8 mouse cellular contexts compared by ENCODE assay signal in the genomic region with DNA sequence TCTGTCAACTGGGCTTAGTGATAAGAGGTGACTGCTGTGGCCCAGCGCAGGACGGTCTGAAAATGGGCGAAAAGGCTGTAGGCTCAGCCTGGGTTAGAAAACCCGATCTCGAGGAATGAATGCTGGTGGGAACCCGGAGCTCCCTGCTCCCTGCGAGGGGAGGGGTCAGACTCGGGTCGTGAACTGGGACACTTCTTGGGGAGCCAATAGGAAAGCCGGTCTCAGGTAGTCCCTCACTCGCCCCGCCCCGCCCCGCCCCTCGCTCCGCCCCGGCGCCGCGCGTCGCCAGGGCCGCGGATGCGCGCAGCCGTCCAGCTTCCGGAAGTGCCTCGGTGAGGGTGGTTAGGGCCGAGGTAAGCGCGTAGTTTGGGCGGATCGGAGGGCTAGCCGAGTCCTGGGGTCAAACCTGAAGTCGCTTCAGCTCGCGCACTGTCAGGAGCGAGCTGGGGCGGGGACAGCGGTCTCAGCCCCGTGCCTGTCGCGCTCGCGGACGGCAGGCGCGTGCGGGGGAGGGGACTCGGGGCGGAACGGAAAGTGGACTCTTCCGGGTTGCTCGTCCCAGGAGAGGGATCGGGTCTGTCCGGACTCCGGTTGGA. TPM values are rescaled to one million over a fixed set of nuclear protein-coding genes. Genes with fewer than 3 reads are reported as not detected.
A peak's percentile ranks its signal among the peaks of the same experiment; 100 is the strongest.
DNase-seq lines count a peak whose midpoint lies in the region; ATAC-seq and TF ChIP-seq lines count a peak whose summit lies in the region.

A gene (plus strand): TSS at position 267 of the 596 bp plus-strand sequence.

- H3K27me3 ChIP-seq in G1E (ENCODE audit: insufficient read depth, low read length), result no peaks in the 10 kb centered on the region
- no peaks in the 10 kb centered on the region for H3K27me3 ChIP-seq in forebrain, postnatal 0 days (ENCODE audit: insufficient read depth, low read length)
- H3K27me3 ChIP-seq in lung, embryonic 16.5 days (ENCODE audit: control insufficient read depth, insufficient read depth, low read depth, low read length), result no peaks in the 10 kb centered on the region

- H3K9me3 ChIP-seq in G1E (replicated peaks), result no peaks in the 10 kb centered on the region
- no peaks in the 10 kb centered on the region for H3K9me3 ChIP-seq in forebrain, postnatal 0 days (ENCODE audit: low read length)
- no peaks in the 10 kb centered on the region for H3K9me3 ChIP-seq in lung, embryonic 16.5 days (ENCODE audit: control insufficient read depth, low read length)

- no peak for TF ChIP-seq CTCF in G1E (IDR thresholded peaks at IDR 0.05; ENCODE audit: low read depth, low read length)
- TF ChIP-seq CTCF in forebrain, postnatal 0 days (IDR thresholded peaks at IDR 0.05; ENCODE audit: low read depth), result no peak

- peak within 1 kb of the TSS; percentile 75 for H3K27ac ChIP-seq in forebrain, postnatal 0 days (ENCODE audit: low read depth, low read length)
- peak within 1 kb of the TSS; percentile 86 for H3K27ac ChIP-seq in lung, embryonic 16.5 days (ENCODE audit: low read length)

- peaks cover 23% of the 10 kb centered on the region for H3K4me1 ChIP-seq in G1E (ENCODE audit: insufficient read depth, low read depth, low read length)
- H3K4me1 ChIP-seq in forebrain, postnatal 0 days (ENCODE audit: insufficient read depth), result peaks cover 5% of the 10 kb centered on the region; the same call in 1 of the 2 replicates
- H3K4me1 ChIP-seq in lung, embryonic 16.5 days (replicated peaks; ENCODE audit: control insufficient read depth, insufficient read depth, low read length), result peaks cover 13% of the 10 kb centered on the region

- ATAC-seq in G1E (ENCODE audit: extremely low read depth, insufficient number of reproducible peaks, low FRiP score, poor library complexity, severe bottlenecking), result peak; percentile 96
- ATAC-seq in forebrain, postnatal 0 days, result peak; percentile 98
- ATAC-seq in hematopoietic stem cell, adult 5-6 weeks (replicated peaks in 1 of 2; ENCODE audit: insufficient read depth in 1 of 2, low FRiP score in 2 of 2, low TSS enrichment in 1 of 2, low read depth in 1 of 2, poor library complexity in 2 of 2, severe bottlenecking in 2 of 2), result peak; percentile 88 to 91
- ATAC-seq in lung, embryonic 16.5 days (ENCODE audit: low read depth), result peak; percentile 99

- WGBS in forebrain, postnatal 0 days, result 2% methylated on average over 58 of the region's 58 CpGs
- under 1% methylated on average over 45 of the region's 58 CpGs for WGBS in lung, embryonic 16.5 days

- H3K4me2 ChIP-seq in forebrain, postnatal 0 days (ENCODE audit: low read depth), result peak within 1 kb of the TSS; percentile 62
- H3K4me2 ChIP-seq in lung, embryonic 16.5 days (ENCODE audit: low read depth, low read length), result peak within 1 kb of the TSS; percentile 81

- H3K9ac ChIP-seq in forebrain, postnatal 0 days, result peak within 1 kb of the TSS; percentile 76
- peak within 1 kb of the TSS; percentile 89 for H3K9ac ChIP-seq in lung, embryonic 16.5 days (ENCODE audit: low read length)

- peak within 1 kb of the TSS; percentile 95 for H3K4me3 ChIP-seq in G1E (ENCODE audit: low read depth, low read length)
- H3K4me3 ChIP-seq in forebrain, postnatal 0 days (ENCODE audit: low read depth, low read length), result peak within 1 kb of the TSS; percentile 72
- peak within 1 kb of the TSS; percentile 86 for H3K4me3 ChIP-seq in lung, embryonic 16.5 days (ENCODE audit: low read length)

- H3K36me3 ChIP-seq in G1E (replicated peaks), result peaks cover 14% of the 10 kb centered on the region
- H3K36me3 ChIP-seq in forebrain, postnatal 0 days (ENCODE audit: insufficient read depth), result no peaks in the 10 kb centered on the region
- H3K36me3 ChIP-seq in lung, embryonic 16.5 days (ENCODE audit: control insufficient read depth, insufficient read depth, low read length), result no peaks in the 10 kb centered on the region

- DNase-seq in G1E (ENCODE audit: low spot score), result peak; percentile 97
- DNase-seq in cerebellum, adult 18-20 months, result peak; percentile 85 to 95
- peak; percentile 91 for DNase-seq in forebrain, postnatal 0 days
- DNase-seq in layer of hippocampus, adult 9-10 months (ENCODE audit: low spot score), result peak; percentile 63
- peak; percentile 51 for DNase-seq in ovary, postnatal 10 days (ENCODE audit: low spot score)
- peak; percentile 83 to 84 for DNase-seq in thymus, postnatal 10 days (ENCODE audit: low spot score in 2 of 2)

RNA-seq across cellular contexts. Expression of the gene that starts here (rescaled TPM):
- 4.9 and 5.4 TPM in 2 replicates for total RNA-seq in G1E (2014; fragmentation: Nextera tagmentation)
- total RNA-seq in G1E (2017), result 26.8 and 27.1 TPM in 2 replicates
- polyA plus RNA-seq in G1E (2012), result 2.4 and 2.8 TPM in 2 replicates
- total RNA-seq in forebrain, postnatal 0 days (2014; rRNA removed), result 17.2 and 18.3 TPM in 2 replicates
- polyA plus RNA-seq in forebrain, postnatal 0 days (2015; fragmentation: Nextera tagmentation; extraction: Ambion mirVana), result 13.6 and 13.9 TPM in 2 replicates
- total RNA-seq in hematopoietic stem cell, adult 5-6 weeks (2017), result 17.5 and 25.8 TPM in 2 replicates
- polyA plus RNA-seq in lung, embryonic 16.5 days (2015; fragmentation: Nextera tagmentation; extraction: Ambion mirVana), result 16.9 and 17.7 TPM in 2 replicates

Comparison
In these comparisons a context has a peak if more than half of its experiments do, and no peak if none do; other contexts are left out.
1. Peak in every context shown above with its lines: DNase-seq, ATAC-seq, H3K4me3 ChIP-seq and H3K27ac ChIP-seq.